Mouse (Mus musculus) stomach, embryonic 15.5 days (tissue): Measurements from ENCODE around the gene Gm38119. TPM values are rescaled to one million over a fixed set of nuclear protein-coding genes. Genes with fewer than 3 reads are reported as not detected.
"Not testable (repeated sequence)": the region's sequence is repeated elsewhere in the genome, so short reads cannot be mapped to it uniquely, and the experiment has no call there.

ENCODE experiments used
- ATAC-seq: fragments of 200-750 bp; cut with Nextera tagmentation; 2 replicates; pipeline ENCODE4 v1.8.0; 2017; ENCODE audit warnings: low read depth, moderate number of reproducible peaks, moderate TSS enrichment; ENCODE audit not compliant: insufficient read depth, low FRiP score
- H3K27ac ChIP-seq: fragments of 300-500 bp; sonication (generic); 2 replicates; pipeline ENCODE4 v1.5.1; 2015; ENCODE audit warnings: mild to moderate bottlenecking, inconsistent platforms
- H3K27me3 ChIP-seq: fragments of 300-500 bp; sonication (generic); replicated peaks from 2 replicates; pipeline ENCODE4 v1.6.1; 2015; ENCODE audit warnings: inconsistent platforms
- H3K36me3 ChIP-seq: fragments of 300-500 bp; sonication (generic); 2 replicates; pipeline ENCODE4 v1.6.1; 2015; ENCODE audit warnings: inconsistent platforms
- H3K4me1 ChIP-seq: fragments of 300-500 bp; sonication (generic); 2 replicates; pipeline ENCODE4 v1.6.1; 2015; ENCODE audit warnings: inconsistent platforms
- H3K4me2 ChIP-seq: fragments of 300-500 bp; sonication (generic); 2 replicates; pipeline ENCODE4 v1.6.1; 2015; ENCODE audit warnings: mild to moderate bottlenecking, inconsistent platforms
- H3K4me3 ChIP-seq: fragments of 300-500 bp; sonication (generic); replicated peaks from 2 replicates; pipeline ENCODE4 v1.5.1; 2015; ENCODE audit warnings: inconsistent platforms
- H3K9ac ChIP-seq: fragments of 300-500 bp; sonication (generic); 2 replicates; pipeline ENCODE4 v1.6.1; 2015; ENCODE audit warnings: inconsistent platforms
- H3K9me3 ChIP-seq: fragments of 300-500 bp; sonication (generic); 2 replicates; pipeline ENCODE4 v1.6.1; 2016; ENCODE audit warnings: inconsistent platforms
- WGBS: fragments of 180-500 bp; shearing (Covaris S2); methylation state at CpG from one replicate; pipeline ENCODE4 v1.1.7; 2015; 5-methylcytosine and 5-hydroxymethylcytosine counted together
- polyA plus RNA-seq: library from polyadenylated mRNA; unstranded; fragments of >200 nt; fragmentation: Nextera tagmentation; extraction: Ambion mirVana; gene quantifications from 2 replicates; pipeline ENCODE4 v1.2.1, GENCODE M21; 2015

Gene Gm38119
- not detected in 2 replicates for polyA plus RNA-seq

DNA sequence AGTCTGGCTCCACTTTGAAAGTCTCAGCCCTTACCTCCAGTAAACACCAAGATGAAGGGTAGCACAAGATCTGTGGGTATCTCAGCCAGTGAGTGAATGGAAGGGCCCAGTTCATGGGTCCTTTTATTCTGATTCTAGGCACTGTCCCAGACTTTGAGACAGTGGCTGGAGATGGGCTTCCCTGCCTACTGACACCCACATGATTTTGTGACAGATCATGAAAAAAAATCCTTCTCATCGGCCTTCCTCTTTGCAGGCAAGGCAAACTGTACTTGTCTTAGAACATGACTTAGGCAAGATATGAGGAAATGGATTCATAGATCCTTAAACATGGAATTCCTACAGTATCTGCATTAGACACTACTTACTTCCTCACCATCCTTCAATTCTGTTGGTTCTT is at the start of gene Gm38119:
Gm38119 (minus strand) TSS at position 101 of the 400 bp plus-strand sequence.
- no peak within 1 kb of the TSS for H3K27ac ChIP-seq
- WGBS, result 86% methylated on average over 1 of the region's 1 CpGs
- H3K36me3 ChIP-seq, result no peaks in the 10 kb centered on the region
- H3K4me1 ChIP-seq, result no peaks in the 10 kb centered on the region
- no peak within 1 kb of the TSS for H3K9ac ChIP-seq
- no peak within 1 kb of the TSS for H3K4me2 ChIP-seq
- H3K27me3 ChIP-seq, result no peaks in the 10 kb centered on the region
- no peaks in the 10 kb centered on the region for H3K9me3 ChIP-seq
- no peak within 1 kb of the TSS for H3K4me3 ChIP-seq
- ATAC-seq, result no peak

DNA sequence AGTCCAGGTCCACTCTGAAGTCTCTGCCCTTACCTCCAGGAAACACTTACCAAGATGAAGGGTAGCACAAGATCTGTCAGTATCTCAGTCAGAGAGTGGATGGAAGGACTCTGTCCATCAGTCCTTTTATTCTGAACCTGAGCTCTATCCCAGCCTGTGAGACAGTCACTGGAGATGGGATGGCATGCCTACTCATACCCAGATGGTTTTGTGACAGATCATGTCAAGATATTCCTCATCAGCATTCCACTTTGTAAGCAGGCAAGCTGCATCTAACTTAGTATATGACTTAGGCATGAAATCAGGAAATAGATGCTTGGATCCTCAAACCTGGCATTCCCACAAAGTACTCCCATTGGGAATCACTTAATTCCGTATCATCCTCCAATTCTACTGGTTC is 39.9 kb upstream of the Gm38119 start, which contains the start of gene Lce1i:
Lce1i (minus strand) TSS at position 101 of the 400 bp plus-strand sequence.
- Histone ChIP-seq H3K9ac (no peak within 1 kb of the TSS), H3K36me3 (no peaks in the 10 kb centered on the region), H3K27me3 (no peaks in the 10 kb centered on the region), H3K27ac (no peak within 1 kb of the TSS), H3K4me1 (no peaks in the 10 kb centered on the region), H3K4me3 (no peak within 1 kb of the TSS), H3K9me3 (no peaks in the 10 kb centered on the region), H3K4me2 (no peak within 1 kb of the TSS)
- no peak for ATAC-seq
- 72% methylated on average over 1 of the region's 1 CpGs for WGBS

DNA sequence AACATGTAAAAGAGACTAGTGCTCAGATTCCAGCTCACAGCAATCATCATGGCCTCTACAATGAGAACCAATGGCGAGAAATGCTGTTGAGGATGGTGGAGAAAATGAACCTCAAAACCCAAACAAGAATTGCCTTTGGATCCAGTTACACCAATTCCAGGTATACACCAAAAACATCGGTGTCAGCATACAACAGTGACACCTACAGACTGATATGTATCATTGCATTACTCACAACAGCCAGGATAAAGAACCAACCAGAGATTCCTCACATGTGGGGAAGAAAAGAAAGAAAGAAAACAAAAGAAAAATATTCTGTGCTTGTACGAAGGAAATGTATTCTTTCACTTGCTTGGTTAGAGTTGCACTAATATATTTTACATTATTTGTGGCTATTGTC is 32.7 kb upstream of the Gm38119 start:
- Histone ChIP-seq H3K4me3 (no peak overlapping the region), H3K36me3 (no peaks in the 10 kb centered on the region), H3K4me2 (no peak overlapping the region), H3K9ac (no peak overlapping the region), H3K9me3 (no peaks in the 10 kb centered on the region), H3K27ac (no peak overlapping the region), H3K4me1 (no peaks in the 10 kb centered on the region), H3K27me3 (no peaks in the 10 kb centered on the region)
- no peak for ATAC-seq
- WGBS, result 23% methylated on average over 3 of the region's 3 CpGs

DNA sequence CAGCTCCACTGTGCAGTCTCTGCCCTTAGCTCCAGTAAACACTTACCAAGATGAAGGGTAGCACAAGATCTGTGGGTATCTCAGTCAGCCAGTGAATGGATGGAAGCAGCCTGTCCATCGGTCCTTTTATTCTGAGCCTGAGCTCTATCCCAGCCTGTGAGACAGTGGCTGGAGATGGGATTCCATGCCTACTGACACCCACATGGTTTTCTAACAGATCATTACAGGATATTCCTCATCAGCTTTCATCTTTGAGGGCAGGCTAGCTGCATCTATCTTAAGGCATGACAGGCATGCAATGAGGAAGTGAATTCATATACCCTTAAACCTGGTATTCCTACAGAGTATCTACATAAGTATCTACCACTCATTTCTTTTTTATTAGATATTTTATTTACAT is 26.1 kb upstream of the Gm38119 start, which contains the start of gene Lce1h:
Lce1h (minus strand) TSS at position 101 of the 400 bp plus-strand sequence.
- H3K4me3 ChIP-seq, result no peak within 1 kb of the TSS
- WGBS, result 91% methylated on average over 1 of the region's 1 CpGs
- H3K36me3 ChIP-seq, result no peaks in the 10 kb centered on the region
- no peak within 1 kb of the TSS for H3K4me2 ChIP-seq
- no peak for ATAC-seq
- no peaks in the 10 kb centered on the region for H3K27me3 ChIP-seq
- H3K9me3 ChIP-seq, result no peaks in the 10 kb centered on the region
- no peak within 1 kb of the TSS for H3K9ac ChIP-seq
- no peaks in the 10 kb centered on the region for H3K4me1 ChIP-seq
- no peak within 1 kb of the TSS for H3K27ac ChIP-seq

DNA sequence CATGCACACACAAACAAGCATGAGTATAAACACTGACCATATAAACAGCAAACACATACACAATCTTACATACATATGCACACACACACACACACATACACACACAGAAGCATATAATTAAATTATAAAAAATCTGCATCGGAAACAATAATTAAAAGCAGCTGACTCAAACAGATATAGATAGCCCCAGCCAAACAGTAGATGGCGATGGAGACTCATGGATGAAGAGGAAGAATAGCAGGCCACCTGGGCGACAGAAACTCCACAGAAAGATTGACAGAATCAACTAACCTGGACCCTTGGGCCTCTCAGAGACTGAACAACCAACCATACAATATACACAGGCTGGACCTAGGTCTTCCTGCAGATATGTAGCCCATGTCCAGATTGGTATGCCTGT is 14.3 kb upstream of the Gm38119 start:
- Histone ChIP-seq H3K9me3 (no peaks in the 10 kb centered on the region), H3K27ac (no peak overlapping the region), H3K9ac (no peak overlapping the region), H3K4me1 (no peaks in the 10 kb centered on the region), H3K36me3 (no peaks in the 10 kb centered on the region), H3K27me3 (no peaks in the 10 kb centered on the region), H3K4me3 (no peak overlapping the region), H3K4me2 (no peak overlapping the region)
- no peak for ATAC-seq
- 34% methylated on average over 3 of the region's 3 CpGs for WGBS

DNA sequence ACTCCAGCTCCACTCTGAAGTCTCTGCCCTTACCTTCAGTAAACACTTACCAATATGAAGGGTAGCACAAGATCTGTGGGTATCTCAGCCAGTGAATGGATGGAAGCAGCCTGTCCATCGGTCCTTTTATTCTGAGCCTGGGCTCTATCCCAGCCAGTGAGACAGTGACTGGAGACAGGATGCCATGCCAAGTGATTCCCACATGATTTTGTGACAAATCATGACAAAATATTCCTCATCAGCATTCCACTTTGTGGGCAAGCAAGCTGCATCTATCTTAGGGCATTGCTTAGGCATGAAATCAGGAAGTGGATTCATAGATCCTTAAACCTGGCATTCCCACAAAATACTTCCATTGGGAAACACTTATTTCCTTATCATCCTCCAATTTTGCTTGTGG is 13.3 kb upstream of the Gm38119 start, which contains the start of gene Lce1g:
Lce1g (minus strand) TSS at position 101 of the 400 bp plus-strand sequence.
- 76% methylated on average over 1 of the region's 1 CpGs for WGBS
- H3K9ac ChIP-seq, result no peak within 1 kb of the TSS
- no peak for ATAC-seq
- H3K27ac ChIP-seq, result no peak within 1 kb of the TSS
- H3K4me1 ChIP-seq, result no peaks in the 10 kb centered on the region
- H3K4me2 ChIP-seq, result no peak within 1 kb of the TSS
- H3K36me3 ChIP-seq, result no peaks in the 10 kb centered on the region
- no peaks in the 10 kb centered on the region for H3K9me3 ChIP-seq
- no peak within 1 kb of the TSS for H3K4me3 ChIP-seq
- no peaks in the 10 kb centered on the region for H3K27me3 ChIP-seq

DNA sequence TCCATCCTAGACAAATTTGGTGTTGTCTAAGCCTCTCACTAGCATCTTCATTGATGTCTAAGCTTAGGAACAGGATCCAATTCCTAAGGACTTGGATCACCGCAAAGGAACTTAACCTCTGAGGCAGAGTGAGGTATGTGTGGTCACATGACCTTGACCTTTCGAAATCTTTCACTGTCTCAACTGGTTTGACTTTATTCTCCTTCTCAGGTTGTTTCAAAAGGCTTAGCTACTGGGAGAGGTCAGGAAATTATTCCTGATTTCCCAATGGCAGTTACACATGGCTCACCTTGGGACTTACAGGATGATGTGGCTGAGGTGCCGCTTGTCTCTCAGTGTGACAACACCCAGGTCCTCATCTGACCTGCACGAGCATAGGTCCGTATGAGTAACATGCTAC is 16.3 kb downstream of the Gm38119 start:
- WGBS, result 76% methylated on average over 5 of the region's 5 CpGs
- Histone ChIP-seq H3K9me3 (no peaks in the 10 kb centered on the region), H3K4me1 (no peaks in the 10 kb centered on the region), H3K36me3 (no peaks in the 10 kb centered on the region), H3K4me3 (no peak overlapping the region), H3K4me2 (no peak overlapping the region), H3K27me3 (no peaks in the 10 kb centered on the region), H3K9ac (no peak overlapping the region), H3K27ac (no peak overlapping the region)
- no peak for ATAC-seq

DNA sequence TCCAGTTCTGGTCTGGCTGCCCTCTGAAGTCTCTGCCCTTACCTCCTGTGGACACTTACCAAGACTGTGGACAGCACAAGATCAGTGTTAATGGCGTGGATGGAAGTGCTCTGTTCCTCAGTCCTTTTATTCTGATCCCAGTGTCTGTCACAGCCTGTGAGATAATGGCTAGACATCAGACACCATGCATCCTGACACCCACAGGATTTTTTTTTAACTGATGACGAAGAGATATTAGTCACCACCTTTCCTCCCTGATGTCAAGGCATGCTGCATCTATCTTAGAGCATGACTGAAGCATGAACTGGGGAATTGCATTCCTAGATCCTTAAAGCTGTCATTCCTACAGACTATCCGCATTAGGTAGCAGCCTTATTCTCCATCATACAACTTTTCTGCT is 18.6 kb downstream of the Gm38119 start, which contains the start of gene Lce1f:
Lce1f (minus strand) TSS at position 101 of the 400 bp plus-strand sequence.
- no peak within 1 kb of the TSS for H3K4me3 ChIP-seq
- H3K4me1 ChIP-seq, result no peaks in the 10 kb centered on the region
- no peak within 1 kb of the TSS for H3K4me2 ChIP-seq
- no peak within 1 kb of the TSS for H3K9ac ChIP-seq
- no peak for ATAC-seq
- H3K9me3 ChIP-seq, result no peaks in the 10 kb centered on the region
- H3K27ac ChIP-seq, result no peak within 1 kb of the TSS
- H3K36me3 ChIP-seq, result no peaks in the 10 kb centered on the region
- WGBS, result 69% methylated on average over 3 of the region's 3 CpGs
- H3K27me3 ChIP-seq, result no peaks in the 10 kb centered on the region

DNA sequence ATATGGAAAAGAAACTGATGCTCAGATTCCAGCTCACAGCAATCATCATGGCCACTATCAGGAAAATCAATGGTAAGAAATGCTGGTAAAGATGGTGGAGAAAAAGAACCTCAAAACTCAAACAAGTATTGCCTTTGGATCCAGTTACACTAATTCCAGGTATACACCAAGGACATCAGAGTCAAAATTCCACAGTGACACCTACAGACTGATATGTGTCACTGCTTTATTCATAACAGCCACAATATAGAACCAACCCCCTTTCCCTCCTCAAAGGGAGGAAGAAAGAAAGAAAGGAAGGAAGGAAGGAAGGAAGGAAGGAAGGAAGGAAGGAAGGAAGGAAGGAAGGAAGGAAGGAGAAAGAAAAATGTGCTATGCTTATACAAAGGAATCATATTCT is 23.8 kb downstream of the Gm38119 start:
- Histone ChIP-seq H3K27me3 (no peaks in the 10 kb centered on the region), H3K27ac (no peak overlapping the region), H3K9me3 (no peaks in the 10 kb centered on the region), H3K9ac (no peak overlapping the region), H3K36me3 (no peaks in the 10 kb centered on the region), H3K4me2 (no peak overlapping the region), H3K4me1 (no peaks in the 10 kb centered on the region), H3K4me3 (no peak overlapping the region)
- ATAC-seq, result no peak

DNA sequence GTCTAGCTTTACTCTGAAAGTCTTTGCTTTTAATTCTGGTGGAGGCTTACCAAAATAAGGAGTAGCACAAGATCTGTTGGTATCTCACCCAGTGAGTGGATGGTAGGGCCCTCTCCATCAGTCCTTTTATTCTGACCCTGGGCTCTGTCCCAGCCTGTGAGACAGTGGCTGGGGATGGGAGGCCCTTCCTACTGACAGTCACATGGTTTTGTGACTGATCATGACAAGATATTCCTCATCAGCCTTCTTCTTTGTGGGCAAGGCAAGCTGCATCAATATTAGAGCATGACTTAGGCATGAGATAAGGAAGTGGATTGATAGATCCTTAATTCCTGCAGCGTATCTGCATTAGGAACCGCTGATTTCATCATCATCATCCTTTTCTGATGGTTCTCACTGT is 29.9 kb downstream of the Gm38119 start, which contains the start of gene Lce1e:
Lce1e (minus strand) TSS at position 101 of the 400 bp plus-strand sequence.
- Histone ChIP-seq H3K4me2 (no peak within 1 kb of the TSS), H3K36me3 (no peaks in the 10 kb centered on the region), H3K9me3 (no peaks in the 10 kb centered on the region), H3K27me3 (no peaks in the 10 kb centered on the region), H3K9ac (no peak within 1 kb of the TSS), H3K27ac (no peak within 1 kb of the TSS), H3K4me1 (no peaks in the 10 kb centered on the region), H3K4me3 (no peak within 1 kb of the TSS)
- WGBS, result 85% methylated on average over 2 of the region's 2 CpGs
- no peak for ATAC-seq

DNA sequence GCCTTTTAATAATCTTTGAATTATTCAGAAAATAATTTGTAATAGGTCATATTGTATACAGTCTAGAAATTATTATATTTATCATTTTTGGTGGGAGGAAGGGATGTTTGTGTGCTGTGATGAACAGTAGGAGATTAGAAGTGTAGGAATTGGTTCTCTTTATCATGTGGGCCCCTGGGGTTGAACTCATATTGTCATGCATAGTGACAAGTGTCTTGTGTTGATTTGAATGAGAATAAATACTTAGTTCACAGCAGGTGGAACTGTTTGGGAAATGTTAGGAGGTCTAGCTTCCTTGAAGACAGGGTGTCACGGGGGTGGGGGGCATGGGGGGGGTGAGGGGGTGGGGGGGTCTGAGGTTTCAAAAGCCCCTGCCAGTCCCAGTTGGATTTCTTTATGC is 44.3 kb downstream of the Gm38119 start:
- no peak overlapping the region for H3K4me3 ChIP-seq
- 46% methylated on average over 1 of the region's 1 CpGs for WGBS
- H3K27ac ChIP-seq, result no peak overlapping the region
- ATAC-seq, result no peak
- no peaks in the 10 kb centered on the region for H3K9me3 ChIP-seq
- no peak overlapping the region for H3K4me2 ChIP-seq
- no peaks in the 10 kb centered on the region for H3K27me3 ChIP-seq
- no peak overlapping the region for H3K9ac ChIP-seq
- H3K36me3 ChIP-seq, result no peaks in the 10 kb centered on the region
- H3K4me1 ChIP-seq, result no peaks in the 10 kb centered on the region

DNA sequence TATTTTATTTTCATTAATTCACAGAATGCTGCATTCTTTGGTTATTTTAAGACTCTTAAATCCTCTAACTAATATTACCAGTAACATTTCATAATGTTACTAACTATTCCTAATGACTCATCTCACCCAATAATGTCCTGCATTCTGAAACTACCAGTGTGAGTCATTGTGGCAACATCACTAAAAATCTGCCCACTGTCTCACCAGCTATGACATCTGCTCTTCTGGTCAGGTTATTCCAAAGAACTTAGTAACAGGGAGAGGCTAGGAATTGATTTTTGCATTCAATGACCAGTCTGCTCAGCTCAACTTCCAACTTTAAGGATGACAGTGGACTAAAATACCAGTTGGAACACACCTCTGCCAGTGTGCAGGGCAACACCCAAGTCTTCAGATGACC is 47.2 kb downstream of the Gm38119 start:
- H3K4me2 ChIP-seq, result no peak overlapping the region
- H3K27me3 ChIP-seq, result no peaks in the 10 kb centered on the region
- no peak for ATAC-seq
- no peak overlapping the region for H3K4me3 ChIP-seq
- no peaks in the 10 kb centered on the region for H3K4me1 ChIP-seq
- no peak overlapping the region for H3K9ac ChIP-seq
- no peak overlapping the region for H3K27ac ChIP-seq
- H3K36me3 ChIP-seq, result no peaks in the 10 kb centered on the region
- H3K9me3 ChIP-seq, result no peaks in the 10 kb centered on the region

DNA sequence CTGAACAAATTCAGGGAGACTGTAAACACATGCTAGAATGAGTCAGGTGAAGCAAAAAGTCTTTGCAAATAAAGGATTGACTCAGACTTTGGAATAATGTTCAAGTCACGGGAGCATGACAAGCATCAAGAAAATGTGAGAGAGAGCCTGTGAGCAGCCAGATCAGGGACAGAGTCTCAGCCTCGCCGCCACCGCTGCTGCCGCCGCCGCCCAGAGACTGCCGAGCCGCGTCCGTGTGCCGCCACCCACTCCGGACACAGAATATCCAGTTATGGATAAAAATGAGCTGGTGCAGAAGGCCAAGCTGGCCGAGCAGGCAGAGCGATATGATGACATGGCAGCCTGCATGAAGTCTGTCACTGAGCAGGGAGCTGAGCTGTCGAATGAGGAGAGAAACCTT is 49.7 kb downstream of the Gm38119 start:
- not testable (repeated sequence) for H3K27me3 ChIP-seq, ATAC-seq, H3K27ac ChIP-seq, H3K36me3 ChIP-seq, H3K9me3 ChIP-seq, H3K4me2 ChIP-seq, H3K4me3 ChIP-seq, H3K4me1 ChIP-seq, H3K9ac ChIP-seq
- 72% methylated on average over 16 of the region's 16 CpGs for whole genome bisulfite sequencing
